Mouse (Mus musculus) erythroblast, embryonic 14.5 days (primary cell): Measurements from ENCODE around the gene Kif26b.

Experiments used
- GATA1 ChIP-seq: IDR thresholded peaks from 2 replicates; pipeline ENCODE4 v1.6.1; 2012; ENCODE audit warnings: low read length, inconsistent platforms, mixed read lengths
- TAL1 ChIP-seq: IDR thresholded peaks from 3 replicates; pipeline ENCODE4 v1.6.1; 2012; ENCODE audit warnings: low read length, inconsistent platforms, mixed read lengths

- TF ChIP-seq TAL1 (no peak), GATA1 (no peak)
Observed at GRCm38 (mm10) chr1:178917194-178917902, 388.4 kb downstream of the Kif26b start.
